Mouse (Mus musculus) testis, postnatal 10 days (tissue): ENCODE results near the gene Tmem205.

ENCODE experiments used
- DNase-seq: peaks from one replicate; pipeline ENCODE4 v3.0.0; 2021; ENCODE audit warnings: low spot score

The Tmem205 gene

DNA sequence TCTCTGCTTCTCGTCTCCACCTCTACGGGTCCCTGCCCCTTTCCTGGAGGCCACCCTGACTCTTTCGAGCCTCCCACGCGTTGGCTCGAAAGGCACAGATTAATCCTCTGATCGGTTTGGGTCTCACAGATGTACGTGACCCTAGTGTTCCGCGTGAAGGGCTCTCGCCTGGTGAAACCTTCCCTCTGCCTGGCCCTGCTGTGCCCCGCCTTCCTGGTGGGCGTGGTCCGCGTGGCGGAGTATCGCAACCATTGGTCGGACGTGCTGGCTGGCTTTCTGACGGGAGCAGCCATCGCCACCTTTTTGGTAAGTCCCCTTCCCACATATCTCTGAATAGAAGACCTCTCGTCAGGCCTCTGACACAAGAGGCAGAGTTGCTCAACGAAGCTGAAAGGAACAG lies 16.9 kb upstream of the Tmem205 start:
- no peak for DNase-seq

DNA sequence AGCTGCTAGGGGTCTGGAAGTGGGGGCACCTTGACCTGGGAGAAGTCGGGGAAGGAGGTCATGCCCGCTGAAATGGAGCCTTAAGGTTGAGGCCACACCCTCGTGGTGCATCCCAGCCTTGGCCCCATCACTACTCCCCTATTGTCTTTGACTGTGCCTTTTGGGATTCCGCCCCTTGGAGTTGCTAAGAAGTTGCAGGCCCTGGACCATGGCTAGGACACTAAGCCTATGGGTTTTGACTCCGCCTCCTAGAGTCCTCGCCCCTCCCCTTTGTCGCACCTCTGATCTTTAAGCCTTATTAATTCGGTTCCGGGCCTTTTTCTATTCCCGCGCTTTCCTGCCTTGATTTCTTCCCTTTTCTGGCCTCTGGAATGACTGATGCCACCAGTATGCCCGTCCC lies 16.3 kb upstream of the Tmem205 start:
- DNase-seq, result no peak

DNA sequence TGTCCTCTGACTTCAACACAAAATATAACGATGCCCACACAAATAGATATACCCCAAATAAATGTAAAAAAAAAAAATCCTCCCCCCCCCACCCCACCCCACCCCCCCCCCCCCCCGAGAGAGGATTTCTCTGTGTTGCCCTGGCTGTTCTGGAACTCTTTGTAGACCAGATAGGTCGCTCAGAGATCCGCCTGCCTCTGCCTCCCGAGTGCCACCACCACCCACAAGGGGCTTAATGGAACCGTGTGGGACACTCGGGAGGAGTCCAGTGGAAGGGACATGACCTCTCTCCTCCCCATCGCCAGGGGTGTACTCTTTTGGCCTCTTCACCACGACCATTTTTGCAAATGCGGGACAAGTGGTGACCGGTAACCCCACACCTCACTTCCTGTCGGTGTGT lies 15.7 kb upstream of the Tmem205 start:
- no peak for DNase-seq

DNA sequence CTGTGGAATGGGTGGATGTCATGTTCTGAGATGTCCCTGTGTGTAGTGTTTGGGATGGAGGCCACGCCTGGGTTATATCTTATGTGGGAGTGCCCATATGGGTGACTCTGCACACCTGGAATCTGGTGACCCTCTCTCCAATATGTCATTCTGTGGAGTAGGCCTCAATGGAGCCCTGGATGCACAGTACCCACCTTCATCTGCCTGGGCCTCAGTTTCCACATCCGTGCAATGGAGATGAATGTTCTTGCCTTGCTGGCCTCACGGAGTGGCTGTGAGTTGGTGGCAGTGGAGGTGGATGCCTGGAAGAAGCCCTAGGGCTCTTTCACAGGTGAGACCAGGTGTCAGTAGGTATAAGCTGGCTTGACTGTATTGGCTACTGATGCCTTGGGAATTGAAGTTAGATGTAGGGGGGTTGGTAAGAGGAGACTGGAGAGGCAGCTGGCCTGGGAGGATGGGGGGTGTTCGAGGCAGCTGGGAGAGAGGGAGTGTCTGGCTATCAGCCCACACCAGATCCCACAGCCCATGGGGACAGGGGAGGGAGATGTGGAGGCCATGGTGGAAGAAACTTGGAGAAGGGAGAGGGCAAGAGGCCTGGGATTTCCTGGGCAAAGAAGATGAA lies 11.0 kb upstream of the Tmem205 start:
- no peak for DNase-seq

DNA sequence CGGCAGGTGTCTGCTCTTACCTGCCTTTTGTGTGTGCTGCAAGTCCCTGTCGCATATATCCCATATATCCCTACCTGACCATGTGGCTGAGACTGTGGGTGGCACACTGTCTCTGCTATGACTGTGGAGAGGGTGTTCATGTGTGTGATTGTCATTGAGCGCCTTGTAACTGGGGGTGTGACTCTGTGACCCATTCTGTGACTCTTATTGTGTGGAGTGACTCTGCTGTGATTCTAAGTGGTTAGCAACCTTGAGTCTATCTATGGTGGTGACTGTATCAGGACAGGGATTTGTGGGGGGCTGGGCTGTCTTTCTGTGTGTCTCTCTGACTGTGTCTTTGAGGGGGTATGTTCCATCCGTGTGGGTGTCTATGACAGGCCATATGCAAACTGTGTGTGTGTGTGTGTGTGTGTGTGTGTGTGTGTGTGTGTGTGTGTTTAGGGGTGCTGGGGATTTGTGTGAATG lies 10.4 kb upstream of the Tmem205 start:
- DNase-seq, result no peak

DNA sequence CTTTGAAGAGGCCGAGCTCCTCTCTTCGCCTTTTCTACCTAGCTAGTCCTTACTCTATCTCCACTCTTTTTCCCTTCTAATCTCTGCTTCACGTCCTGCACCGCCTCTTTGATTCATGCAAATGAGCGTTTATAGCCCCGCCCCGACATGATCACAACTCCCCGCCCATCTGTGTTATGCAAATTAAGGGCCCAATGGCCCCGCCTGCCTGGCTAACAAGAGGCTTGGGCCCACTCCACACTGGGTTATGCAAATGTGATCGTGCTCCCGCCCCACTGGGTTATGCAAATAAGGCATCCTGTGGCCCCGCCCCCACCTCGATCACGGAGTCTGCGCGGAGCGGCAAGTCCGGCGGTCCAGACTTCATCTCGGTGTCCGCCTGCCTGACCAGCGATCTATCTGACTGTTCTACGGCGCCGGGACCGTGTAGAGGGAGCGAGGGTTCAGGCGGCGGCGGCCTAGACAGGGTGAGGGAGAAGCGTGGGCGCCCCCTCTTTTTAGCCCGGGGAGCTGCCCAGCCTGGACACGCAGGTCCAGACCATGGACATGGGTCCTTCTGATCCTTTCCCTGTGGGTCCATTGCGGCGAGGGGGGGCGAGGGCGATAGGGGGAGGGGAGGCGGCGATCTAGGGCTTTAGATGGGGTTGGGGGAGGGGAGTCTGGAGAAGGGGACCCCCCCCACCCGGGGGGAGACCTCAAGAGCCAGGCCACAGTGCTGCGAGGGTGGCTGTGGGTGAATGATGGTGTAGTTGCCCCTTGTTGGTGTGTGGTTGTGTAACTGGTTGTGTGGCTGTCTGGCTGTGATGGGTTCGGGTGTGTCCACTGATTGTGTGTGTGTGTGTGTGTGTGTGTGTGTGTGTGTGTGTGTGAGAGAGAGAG lies 9.6 kb upstream of the Tmem205 start, which contains the start of gene Plppr2:
Plppr2 (plus strand) TSS at position 342 of the 879 bp plus-strand sequence.
- peak; percentile 98 for DNase-seq

DNA sequence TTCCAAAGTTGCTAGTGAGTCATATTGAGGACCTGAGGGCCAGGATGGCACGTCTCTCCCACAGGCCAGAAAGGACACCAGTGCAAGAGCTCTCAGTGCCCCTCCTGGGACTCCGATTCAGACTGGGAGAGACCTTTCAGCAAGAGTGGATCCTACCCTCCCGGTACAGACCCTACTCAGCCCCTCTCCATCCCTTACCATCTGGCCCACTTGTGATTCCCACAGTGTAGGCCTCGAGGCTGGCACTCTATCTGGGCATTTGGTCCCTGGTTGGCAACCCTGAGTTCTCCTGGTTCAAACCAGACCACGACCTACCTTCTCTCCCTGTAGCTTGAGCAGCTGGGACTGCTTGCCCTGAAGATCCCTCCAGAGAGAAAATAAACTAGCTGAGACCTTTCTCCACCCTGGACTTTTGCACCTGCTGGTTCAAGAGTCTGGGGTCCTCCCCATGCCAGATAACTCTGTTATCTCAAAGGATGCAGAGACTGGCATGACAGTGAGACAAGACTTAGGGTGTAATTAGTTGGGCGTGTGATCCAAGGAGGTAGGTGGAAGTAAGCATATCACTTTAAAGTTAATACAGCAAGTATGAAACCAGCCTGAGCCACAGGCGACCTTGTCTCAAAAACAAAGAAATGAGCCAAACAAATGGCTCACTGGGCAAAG lies 8.2 kb upstream of the Tmem205 start:
- no peak for DNase-seq

DNA sequence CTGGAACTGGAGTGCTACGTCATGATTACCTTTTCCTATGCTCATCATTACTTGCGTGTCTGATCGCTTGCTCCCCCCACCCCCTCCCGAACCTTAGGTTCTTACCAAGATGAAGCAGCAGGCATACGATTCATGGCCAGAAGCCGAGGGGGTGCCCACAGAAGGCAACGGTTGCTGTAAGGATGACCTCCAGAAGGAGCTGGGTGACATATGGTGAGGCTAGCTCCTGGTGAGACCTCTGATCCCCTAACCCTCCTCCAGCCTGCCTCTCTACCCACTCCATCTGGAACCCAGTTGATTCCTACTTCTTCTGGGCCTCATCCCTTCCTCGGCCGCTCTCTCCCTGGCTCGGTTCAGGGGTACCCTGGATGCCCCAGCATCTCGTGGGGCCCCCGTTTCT lies 6.7 kb upstream of the Tmem205 start:
- no peak for DNase-seq

DNA sequence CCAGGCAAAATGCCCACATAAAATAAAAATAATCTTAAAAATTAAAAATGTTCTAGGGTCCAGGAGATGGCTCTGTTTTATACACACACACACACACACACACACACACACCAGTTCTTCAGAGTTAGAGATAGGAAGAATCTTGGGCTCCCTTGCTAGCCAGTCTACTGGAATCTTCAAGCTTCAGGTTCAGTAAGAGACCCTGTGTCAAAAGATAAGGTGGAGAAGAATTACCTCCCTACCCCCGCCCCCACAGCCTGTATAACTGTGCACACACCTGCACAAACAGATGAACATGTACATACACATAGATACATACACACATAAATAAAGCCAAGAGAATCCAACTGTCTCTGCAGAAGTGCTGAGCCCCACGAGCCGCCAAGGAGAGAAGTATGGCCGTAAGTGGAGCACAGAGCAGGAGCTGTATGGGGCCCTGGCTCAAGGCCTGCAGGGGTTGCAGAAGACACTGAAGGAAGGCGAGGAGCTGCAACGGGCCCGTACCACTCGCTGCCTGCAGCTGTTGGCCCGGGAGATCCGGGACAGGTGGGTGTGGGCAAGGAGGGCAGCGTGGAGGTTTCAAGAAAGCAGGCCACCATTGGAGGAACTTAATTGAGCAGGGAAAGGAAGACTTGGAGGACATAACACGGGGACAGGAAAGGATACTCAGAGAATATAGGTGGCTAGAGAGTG lies 5.2 kb upstream of the Tmem205 start:
- no peak for DNase-seq

DNA sequence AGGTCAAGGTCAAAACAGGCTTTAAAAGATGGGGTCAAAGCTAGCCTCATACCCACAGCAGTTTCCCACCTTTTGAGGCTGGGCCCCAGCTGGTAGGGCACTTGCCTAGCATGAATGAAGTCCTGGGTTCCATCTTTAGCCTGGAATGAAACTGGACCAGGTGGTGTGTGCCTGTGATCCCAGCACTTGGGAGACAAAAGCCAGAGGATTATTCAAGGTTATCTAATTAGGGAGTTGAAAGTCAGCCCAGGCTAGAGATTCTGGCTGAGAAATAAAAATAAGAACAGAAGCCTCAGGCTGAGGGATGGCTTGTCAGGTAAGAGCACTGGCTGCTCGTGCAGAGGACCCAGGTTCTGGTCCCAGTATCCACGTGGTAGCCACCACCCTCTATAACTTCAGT lies 4.7 kb upstream of the Tmem205 start:
- no peak for DNase-seq

DNA sequence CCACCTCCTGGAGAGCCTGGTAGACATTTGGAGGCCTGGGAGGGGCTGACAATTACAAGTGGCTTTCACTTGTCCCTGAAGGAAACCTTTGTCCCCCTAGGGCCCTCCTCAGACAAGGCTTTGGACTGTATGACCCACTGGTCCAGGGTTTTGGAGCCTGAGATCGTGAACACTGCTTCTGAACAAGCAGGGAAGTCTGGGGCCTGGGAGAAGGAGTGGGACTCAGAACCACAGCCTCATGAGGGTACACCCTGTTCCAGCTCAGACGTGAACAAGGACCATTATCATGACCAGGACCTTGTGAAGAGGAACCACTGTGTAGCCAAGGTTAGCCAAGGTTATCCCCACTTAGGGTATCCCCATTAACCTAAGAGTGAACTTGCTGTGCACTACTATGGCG lies 1.9 kb upstream of the Tmem205 start:
- no peak for DNase-seq

DNA sequence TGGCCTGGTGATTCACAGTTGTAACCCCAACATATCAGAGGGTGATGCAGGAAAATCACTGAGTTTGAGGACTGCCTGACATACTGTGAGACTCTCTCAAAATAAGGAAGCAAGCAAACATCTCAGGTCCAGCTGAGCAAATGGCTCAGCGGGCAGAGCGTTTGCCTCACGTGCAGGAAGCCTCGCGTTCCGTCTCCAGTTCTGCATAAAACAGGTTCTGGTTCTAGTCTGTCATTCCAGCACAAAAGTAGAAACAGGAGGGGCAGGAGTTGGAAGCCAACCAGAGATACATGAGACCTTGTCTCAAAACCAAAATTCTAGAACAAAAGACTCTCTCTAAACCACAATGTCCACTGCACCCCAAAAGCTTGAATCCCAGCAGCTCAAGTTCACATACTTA lies 572 bp downstream of the Tmem205 start:
- DNase-seq, result peak; percentile 47

DNA sequence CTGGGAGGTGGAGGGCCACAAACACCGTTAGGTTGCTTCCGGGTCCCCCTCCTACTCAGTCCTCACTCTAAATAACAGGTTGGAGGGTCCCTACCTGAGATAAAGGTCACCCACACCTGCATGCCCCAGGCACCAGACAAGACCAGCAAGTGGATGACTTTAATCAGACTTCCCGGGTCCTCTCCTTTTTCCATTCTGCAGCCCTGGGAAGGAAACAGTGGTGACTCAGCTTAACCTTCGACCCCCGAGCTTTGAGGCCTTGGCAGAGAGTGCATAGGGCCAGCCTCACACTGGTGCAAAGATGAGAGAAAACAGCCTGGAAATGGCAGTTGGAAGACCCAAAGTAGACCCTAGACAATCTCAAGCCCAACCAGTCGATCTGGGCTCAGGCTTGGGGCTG lies 1.2 kb downstream of the Tmem205 start:
- peak; percentile 48 for DNase-seq

DNA sequence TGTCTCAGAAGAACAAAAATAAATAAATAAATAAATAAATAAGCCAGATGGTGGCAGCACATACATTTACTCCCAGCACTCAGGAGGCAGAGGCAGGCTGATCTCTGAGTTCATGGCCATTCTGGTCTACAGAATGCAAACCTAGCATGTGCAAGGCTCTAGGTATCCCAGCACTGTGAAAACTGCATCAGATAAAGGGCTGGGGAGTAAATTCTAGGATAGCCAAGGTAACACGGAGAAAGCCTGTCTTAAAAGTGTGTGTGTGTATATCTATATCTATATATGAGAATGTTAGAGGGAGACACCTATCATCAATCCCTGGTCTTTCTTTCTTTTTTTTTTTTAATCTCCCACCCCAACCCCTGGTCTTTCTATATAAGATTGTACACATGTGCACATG lies 1.9 kb downstream of the Tmem205 start:
- DNase-seq, result no peak

DNA sequence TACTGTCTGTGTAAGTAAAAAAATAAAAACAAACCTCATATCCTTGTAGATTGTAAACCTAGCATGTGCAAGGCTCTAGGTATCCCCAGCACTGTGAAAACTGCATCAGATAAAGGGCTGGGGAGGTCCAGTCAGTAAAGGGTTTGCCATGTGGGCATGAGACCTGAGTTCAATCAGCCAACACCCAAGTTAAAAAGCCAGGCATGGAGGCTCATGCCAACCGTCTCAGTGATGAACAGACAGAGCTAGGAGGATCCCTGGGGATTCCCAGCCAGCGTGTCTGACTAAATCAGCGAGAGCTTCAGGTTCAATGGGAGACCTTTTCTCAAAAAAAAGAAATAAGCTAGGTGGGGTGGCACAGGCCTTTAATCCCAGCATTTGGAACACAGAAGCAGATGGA lies 2.3 kb downstream of the Tmem205 start:
- no peak for DNase-seq

DNA sequence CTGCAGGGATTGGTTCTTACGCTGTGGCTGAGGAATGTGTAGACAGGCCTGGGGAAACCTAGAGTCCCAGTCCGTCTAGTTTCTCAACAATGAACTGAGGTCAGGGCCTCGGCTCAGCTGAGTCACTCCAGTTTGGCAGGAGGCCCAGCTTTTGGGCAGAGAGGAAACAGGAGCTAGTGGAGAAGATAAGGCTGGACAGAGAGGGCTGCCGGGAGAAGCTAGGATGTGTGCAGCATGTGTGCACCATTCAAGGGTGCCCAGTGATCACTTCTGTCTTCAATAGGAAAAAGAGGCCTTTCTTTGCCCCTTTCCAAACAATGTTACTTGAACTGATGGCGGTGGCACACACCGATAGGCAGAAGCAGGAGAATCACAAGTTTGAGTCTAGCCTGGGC lies 3.3 kb downstream of the Tmem205 start:
- peak; percentile 89 for DNase-seq

DNA sequence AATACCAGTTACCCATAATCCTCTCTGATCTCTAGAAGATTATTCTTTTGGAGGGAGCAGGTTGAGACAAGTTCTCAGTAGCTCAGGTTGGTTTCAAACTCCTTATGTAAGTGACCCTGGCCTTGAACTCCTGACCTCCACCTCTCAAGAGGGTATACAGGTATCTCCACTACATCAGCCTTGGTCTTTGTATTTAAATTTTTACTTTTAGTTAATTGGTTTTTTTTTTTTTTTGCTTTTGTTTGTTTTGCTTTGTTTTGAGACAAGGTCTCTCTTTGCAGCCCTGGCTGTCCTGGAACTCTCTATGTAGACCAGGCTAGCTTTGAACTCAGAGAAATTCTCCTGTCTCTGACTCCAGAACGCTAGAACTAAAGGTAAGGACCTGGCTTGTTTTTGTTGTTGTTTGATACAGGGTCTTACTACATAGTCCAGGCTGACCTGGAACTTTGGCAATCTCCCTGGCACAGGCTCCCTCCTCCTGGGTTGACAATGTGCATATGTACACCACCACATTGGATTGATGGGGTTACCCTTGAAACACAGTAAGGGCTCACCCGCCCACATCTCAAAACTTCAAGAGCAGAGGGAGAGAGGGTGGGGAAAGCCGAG lies 3.8 kb downstream of the Tmem205 start:
- DNase-seq, result no peak

DNA sequence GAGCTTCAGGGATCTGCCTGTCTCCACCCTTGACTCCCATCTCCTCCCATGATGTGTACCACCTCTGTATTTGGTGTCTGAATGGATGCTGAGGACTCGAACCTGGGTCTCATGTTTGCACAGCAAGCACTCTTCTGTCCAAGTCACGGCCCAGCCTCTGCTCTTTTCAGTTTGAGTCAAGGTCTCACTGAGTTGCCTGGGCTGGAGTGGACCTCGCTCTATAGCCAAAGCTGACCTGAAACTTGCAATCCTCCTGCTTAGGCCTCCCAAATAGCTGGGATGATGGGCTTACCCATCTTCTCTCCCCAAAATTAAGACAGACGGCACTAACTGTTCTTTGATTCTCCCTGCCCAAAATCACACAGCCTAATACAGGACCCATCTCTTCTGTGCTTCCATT lies 4.3 kb downstream of the Tmem205 start:
- no peak for DNase-seq

DNA sequence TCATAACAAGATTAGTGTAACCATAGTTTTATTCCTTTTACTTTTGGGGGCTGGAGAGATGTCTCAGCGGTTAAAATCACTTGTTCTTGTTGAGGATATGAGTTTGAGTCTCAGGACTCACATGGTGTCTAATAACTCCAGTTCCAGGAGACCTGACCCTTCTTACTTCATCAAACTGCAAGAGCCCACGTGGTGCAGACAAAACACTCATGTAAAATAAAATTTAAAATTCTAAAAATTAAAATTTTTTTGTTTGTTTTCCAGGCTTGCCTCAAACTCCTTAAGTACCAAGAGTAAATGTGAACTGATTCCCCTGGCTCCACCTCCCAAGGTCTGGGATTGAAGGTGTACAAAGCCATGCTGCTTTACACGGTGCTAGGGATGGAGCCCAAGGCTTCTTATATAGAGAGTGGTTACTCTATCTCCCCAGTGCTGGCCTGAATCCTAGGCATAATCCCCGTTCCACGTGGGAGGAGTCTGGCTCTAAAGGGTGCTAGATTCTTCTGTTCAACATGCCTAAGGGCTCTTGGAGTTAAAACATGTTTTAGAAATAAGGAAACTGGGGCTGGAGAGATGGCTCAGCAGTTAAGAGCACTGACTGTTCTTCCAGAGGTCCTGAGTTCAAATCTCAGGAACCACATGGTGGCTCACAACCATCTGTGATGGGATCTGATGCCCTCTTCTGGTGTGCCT lies 8.5 kb downstream of the Tmem205 start:
- DNase-seq, result no peak

DNA sequence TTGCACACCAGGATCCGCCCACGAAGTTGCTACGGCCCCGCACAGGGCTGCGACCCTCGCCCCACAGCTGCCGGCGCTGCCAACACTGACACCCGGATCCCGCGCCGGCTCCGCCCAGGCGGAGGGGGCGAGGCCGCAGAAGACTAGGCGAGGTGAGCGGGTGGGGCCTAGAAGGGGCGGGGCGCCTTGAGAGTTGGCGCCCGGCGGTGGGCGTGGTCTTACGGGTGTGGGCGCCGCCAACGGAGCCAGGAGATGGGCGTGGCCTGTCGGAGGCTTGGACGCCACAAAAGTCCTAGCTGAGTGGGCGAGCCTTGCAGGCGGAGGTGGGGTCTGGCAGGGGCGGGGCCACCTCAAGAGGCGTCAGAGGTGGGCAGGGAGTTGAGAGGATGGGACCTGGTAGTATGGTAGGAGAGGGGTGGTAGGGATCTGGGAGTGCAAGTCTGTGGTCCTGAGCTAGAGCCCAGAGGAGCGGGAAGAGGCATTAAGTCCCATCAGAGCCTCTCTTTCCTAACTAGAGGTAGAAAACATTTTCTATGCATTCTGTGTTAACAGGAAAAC lies 9.2 kb downstream of the Tmem205 start, which contains the start of gene Rab3d:
Rab3d (minus strand) TSS at position 158 of the 558 bp plus-strand sequence.
- DNase-seq, result peak; percentile 98

DNA sequence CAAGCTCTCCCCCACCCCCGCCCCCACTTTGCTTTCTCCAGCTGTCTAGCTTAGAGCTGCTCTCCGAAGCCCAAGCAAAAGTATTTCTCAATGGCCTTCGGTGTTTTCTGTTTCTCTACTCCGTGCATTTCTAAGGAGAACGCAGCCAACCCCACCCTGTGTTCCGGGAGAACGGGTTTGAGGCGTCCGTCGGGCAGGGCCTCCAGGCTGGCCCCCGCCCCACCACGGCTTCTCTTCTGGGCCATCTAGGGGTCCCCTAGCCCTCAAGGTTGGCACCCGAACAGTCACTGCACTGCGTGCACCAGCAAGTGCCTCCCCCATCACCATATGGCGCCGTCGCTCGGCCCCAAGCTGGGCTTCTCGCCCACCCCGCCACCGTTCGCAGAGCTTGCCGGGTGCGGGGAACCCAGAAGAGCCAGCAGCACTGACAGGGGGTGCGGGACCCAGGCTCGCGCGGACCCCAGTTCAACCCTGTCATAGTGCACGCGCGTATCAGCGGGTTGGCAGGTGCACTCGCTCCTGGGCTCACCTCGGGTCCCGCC lies 9.8 kb downstream of the Tmem205 start:
- peak; percentile 66 for DNase-seq
